Mouse (Mus musculus): ENCODE data around the gene Zdhhc17. TPM values are rescaled to one million over a fixed set of nuclear protein-coding genes. Genes with fewer than 3 reads are reported as not detected.

Zdhhc17 gene
- polyA plus RNA-seq, 1 experiment from 2014 or later, result 39.0 TPM

- under 1% methylated on average over 19 of the region's 19 CpGs for WGBS
- H3K27me3 ChIP-seq (ENCODE audit: control insufficient read depth, insufficient read depth, low read length), result no peaks in the 10 kb centered on the region
These were observed 713 bp upstream of the Zdhhc17 start for GRCm38 (mm10) chr10:111010480-111011225.

GRCm38 (mm10) chr10:111009113-111009640 is 763 bp downstream of the Zdhhc17 start:
- WGBS, result under 1% methylated on average over 28 of the region's 28 CpGs
- peak overlapping the region; percentile 99 for H3K9ac ChIP-seq (ENCODE audit: low read depth, low read length)
- H3K4me1 ChIP-seq (replicated peaks; ENCODE audit: control insufficient read depth, insufficient read depth, low read length), result no peaks in the 10 kb centered on the region
- H3K27ac ChIP-seq (ENCODE audit: low read depth, low read length), result peak overlapping the region; percentile 100
- H3K4me3 ChIP-seq (ENCODE audit: low read depth, low read length), result peak overlapping the region; percentile 95
- H3K27me3 ChIP-seq (ENCODE audit: control insufficient read depth, insufficient read depth, low read length), result no peaks in the 10 kb centered on the region
- H3K9me3 ChIP-seq (ENCODE audit: control insufficient read depth, low read length), result no peaks in the 10 kb centered on the region
- no peaks in the 10 kb centered on the region for H3K36me3 ChIP-seq (ENCODE audit: control insufficient read depth, insufficient read depth, low read length)
- peak overlapping the region; percentile 78 for H3K4me2 ChIP-seq (replicated peaks; ENCODE audit: low read depth, low read length)
- ATAC-seq (ENCODE audit: low FRiP score) (no peak), DNase-seq (ENCODE audit: low spot score) (peak; percentile 72)

More at GRCm38 (mm10) chr10:111010480-111011225, 713 bp upstream of the Zdhhc17 start:
- peak overlapping the region; percentile 78 for H3K4me2 ChIP-seq (replicated peaks; ENCODE audit: low read depth, low read length)
- H3K9ac ChIP-seq (ENCODE audit: low read depth, low read length), result peak overlapping the region; percentile 99
- ATAC-seq (ENCODE audit: low FRiP score), result peak; percentile 31; the same call in 1 of the 2 replicates
- H3K27ac ChIP-seq (ENCODE audit: low read depth, low read length), result peak overlapping the region; percentile 100
- peak; percentile 71 for DNase-seq (ENCODE audit: low spot score)
- no peaks in the 10 kb centered on the region for H3K36me3 ChIP-seq (ENCODE audit: control insufficient read depth, insufficient read depth, low read length)
- H3K9me3 ChIP-seq (ENCODE audit: control insufficient read depth, low read length), result no peaks in the 10 kb centered on the region
- no peaks in the 10 kb centered on the region for H3K4me1 ChIP-seq (replicated peaks; ENCODE audit: control insufficient read depth, insufficient read depth, low read length)
- H3K4me3 ChIP-seq (ENCODE audit: low read depth, low read length), result peak overlapping the region; percentile 95

GRCm38 (mm10) chr10:111007687-111008086 is 2.3 kb downstream of the Zdhhc17 start:
- DNase-seq (ENCODE audit: low spot score) (no peak), ATAC-seq (ENCODE audit: low FRiP score) (no peak)
- no peaks in the 10 kb centered on the region for H3K36me3 ChIP-seq (ENCODE audit: control insufficient read depth, insufficient read depth, low read length)
- H3K27ac ChIP-seq (ENCODE audit: low read depth, low read length), result no peak overlapping the region
- 83% methylated on average over 4 of the region's 4 CpGs for WGBS
- H3K9me3 ChIP-seq (ENCODE audit: control insufficient read depth, low read length), result no peaks in the 10 kb centered on the region
- H3K9ac ChIP-seq (ENCODE audit: low read depth, low read length), result no peak overlapping the region
- no peak overlapping the region for H3K4me2 ChIP-seq (replicated peaks; ENCODE audit: low read depth, low read length)
- H3K4me3 ChIP-seq (ENCODE audit: low read depth, low read length), result no peak overlapping the region
- H3K4me1 ChIP-seq (replicated peaks; ENCODE audit: control insufficient read depth, insufficient read depth, low read length), result no peaks in the 10 kb centered on the region
- no peaks in the 10 kb centered on the region for H3K27me3 ChIP-seq (ENCODE audit: control insufficient read depth, insufficient read depth, low read length)

- Histone ChIP-seq H3K27ac (ENCODE audit: low read depth, low read length) (no peak overlapping the region), H3K4me2 (replicated peaks; ENCODE audit: low read depth, low read length) (no peak overlapping the region), H3K4me1 (replicated peaks; ENCODE audit: control insufficient read depth, insufficient read depth, low read length) (no peaks in the 10 kb centered on the region), H3K4me3 (ENCODE audit: low read depth, low read length) (no peak overlapping the region), H3K9ac (ENCODE audit: low read depth, low read length) (no peak overlapping the region), H3K9me3 (ENCODE audit: control insufficient read depth, low read length) (no peaks in the 10 kb centered on the region), H3K36me3 (ENCODE audit: control insufficient read depth, insufficient read depth, low read length) (no peaks in the 10 kb centered on the region), H3K27me3 (ENCODE audit: control insufficient read depth, insufficient read depth, low read length) (no peaks in the 10 kb centered on the region)
- DNase-seq (ENCODE audit: low spot score) (no peak), ATAC-seq (ENCODE audit: low FRiP score) (no peak)
- 86% methylated on average over 14 of the region's 14 CpGs for WGBS
These were observed 4.1 kb downstream of the Zdhhc17 start for GRCm38 (mm10) chr10:111005611-111006488.

- Histone ChIP-seq H3K4me3 (ENCODE audit: low read depth, low read length) (no peak overlapping the region), H3K4me1 (replicated peaks; ENCODE audit: control insufficient read depth, insufficient read depth, low read length) (no peaks in the 10 kb centered on the region), H3K27ac (ENCODE audit: low read depth, low read length) (no peak overlapping the region), H3K9me3 (ENCODE audit: control insufficient read depth, low read length) (no peaks in the 10 kb centered on the region), H3K9ac (ENCODE audit: low read depth, low read length) (no peak overlapping the region), H3K27me3 (ENCODE audit: control insufficient read depth, insufficient read depth, low read length) (no peaks in the 10 kb centered on the region), H3K36me3 (ENCODE audit: control insufficient read depth, insufficient read depth, low read length) (no peaks in the 10 kb centered on the region), H3K4me2 (replicated peaks; ENCODE audit: low read depth, low read length) (no peak overlapping the region)
- ATAC-seq (ENCODE audit: low FRiP score), result no peak
- no peak for DNase-seq (ENCODE audit: low spot score)
- WGBS, result 95% methylated on average over 6 of the region's 6 CpGs
These were observed 5.7 kb downstream of the Zdhhc17 start for GRCm38 (mm10) chr10:111004220-111004619.

- DNase-seq (ENCODE audit: low spot score) (no peak), ATAC-seq (ENCODE audit: low FRiP score) (no peak)
- H3K4me1 ChIP-seq (replicated peaks; ENCODE audit: control insufficient read depth, insufficient read depth, low read length), result no peaks in the 10 kb centered on the region
- no peaks in the 10 kb centered on the region for H3K36me3 ChIP-seq (ENCODE audit: control insufficient read depth, insufficient read depth, low read length)
- H3K9ac ChIP-seq (ENCODE audit: low read depth, low read length), result no peak overlapping the region
- WGBS, result 83% methylated on average over 5 of the region's 5 CpGs
- H3K27me3 ChIP-seq (ENCODE audit: control insufficient read depth, insufficient read depth, low read length), result no peaks in the 10 kb centered on the region
- no peak overlapping the region for H3K4me2 ChIP-seq (replicated peaks; ENCODE audit: low read depth, low read length)
- H3K9me3 ChIP-seq (ENCODE audit: control insufficient read depth, low read length), result no peaks in the 10 kb centered on the region
- H3K4me3 ChIP-seq (ENCODE audit: low read depth, low read length), result no peak overlapping the region
- H3K27ac ChIP-seq (ENCODE audit: low read depth, low read length), result no peak overlapping the region
These were observed 10.7 kb downstream of the Zdhhc17 start for GRCm38 (mm10) chr10:110999201-110999600.

GRCm38 (mm10) chr10:110997180-110997579 is 12.8 kb downstream of the Zdhhc17 start:
- Histone ChIP-seq H3K4me1 (replicated peaks; ENCODE audit: control insufficient read depth, insufficient read depth, low read length) (no peaks in the 10 kb centered on the region), H3K4me2 (replicated peaks; ENCODE audit: low read depth, low read length) (no peak overlapping the region), H3K36me3 (ENCODE audit: control insufficient read depth, insufficient read depth, low read length) (no peaks in the 10 kb centered on the region), H3K4me3 (ENCODE audit: low read depth, low read length) (no peak overlapping the region), H3K9ac (ENCODE audit: low read depth, low read length) (no peak overlapping the region), H3K27me3 (ENCODE audit: control insufficient read depth, insufficient read depth, low read length) (no peaks in the 10 kb centered on the region), H3K9me3 (ENCODE audit: control insufficient read depth, low read length) (no peaks in the 10 kb centered on the region), H3K27ac (ENCODE audit: low read depth, low read length) (no peak overlapping the region)
- 91% methylated on average over 6 of the region's 6 CpGs for WGBS
- no peak for DNase-seq (ENCODE audit: low spot score)
- no peak for ATAC-seq (ENCODE audit: low FRiP score)

GRCm38 (mm10) chr10:110994761-110995160 is 15.2 kb downstream of the Zdhhc17 start:
- no peak overlapping the region for H3K27ac ChIP-seq (ENCODE audit: low read depth, low read length)
- H3K4me3 ChIP-seq (ENCODE audit: low read depth, low read length), result no peak overlapping the region
- H3K9me3 ChIP-seq (ENCODE audit: control insufficient read depth, low read length), result no peaks in the 10 kb centered on the region
- H3K4me1 ChIP-seq (replicated peaks; ENCODE audit: control insufficient read depth, insufficient read depth, low read length), result no peaks in the 10 kb centered on the region
- no peak overlapping the region for H3K4me2 ChIP-seq (replicated peaks; ENCODE audit: low read depth, low read length)
- no peak overlapping the region for H3K9ac ChIP-seq (ENCODE audit: low read depth, low read length)
- no peaks in the 10 kb centered on the region for H3K36me3 ChIP-seq (ENCODE audit: control insufficient read depth, insufficient read depth, low read length)
- no peak for ATAC-seq (ENCODE audit: low FRiP score)
- 57% methylated on average over 5 of the region's 5 CpGs for WGBS
- no peak for DNase-seq (ENCODE audit: low spot score)
- H3K27me3 ChIP-seq (ENCODE audit: control insufficient read depth, insufficient read depth, low read length), result no peaks in the 10 kb centered on the region
